In genomic region chr9:62363619-62364018, GRCm38 (mm10) we compare ENCODE assay signal across 8 mouse cellular contexts. TPM values are rescaled to one million over a fixed set of nuclear protein-coding genes. Genes with fewer than 3 reads are reported as not detected.
DNase-seq lines count a peak whose midpoint lies in the region; ATAC-seq and TF ChIP-seq lines count a peak whose summit lies in the region.

No protein-coding gene starts in this region.

- H3K27me3 ChIP-seq in E14TG2a.4 (ENCODE audit: insufficient read depth, low read length), result no peaks in the 10 kb centered on the region
- no peaks in the 10 kb centered on the region for H3K27me3 ChIP-seq in forebrain, embryonic 13.5 days
- H3K27me3 ChIP-seq in neural tube, embryonic 15.5 days (replicated peaks), result no peaks in the 10 kb centered on the region

- H3K36me3 ChIP-seq in E14TG2a.4 (ENCODE audit: insufficient read depth, low read length), result peaks cover 74% of the 10 kb centered on the region
- peaks cover 15% of the 10 kb centered on the region for H3K36me3 ChIP-seq in forebrain, embryonic 13.5 days (ENCODE audit: poor library complexity, severe bottlenecking)
- 0 out of 2 replicates have a peak, but pooled peaks cover 6% of the 10 kb centered on the region for H3K36me3 ChIP-seq in neural tube, embryonic 15.5 days

- H3K4me1 ChIP-seq in E14TG2a.4 (replicated peaks; ENCODE audit: low read depth, low read length), result peaks cover 98% of the 10 kb centered on the region
- peaks cover 99% of the 10 kb centered on the region for H3K4me1 ChIP-seq in forebrain, embryonic 13.5 days
- peaks cover 56% of the 10 kb centered on the region for H3K4me1 ChIP-seq in lung, adult 2 months (ENCODE audit: control insufficient read depth, insufficient read depth, low read length)
- H3K4me1 ChIP-seq in neural tube, embryonic 15.5 days, result peaks cover 74% of the 10 kb centered on the region

- peak; percentile 95 for ATAC-seq in forebrain, embryonic 13.5 days
- ATAC-seq in neural tube, embryonic 15.5 days (ENCODE audit: low FRiP score), result peak; percentile 95

- H3K27ac ChIP-seq in forebrain, embryonic 13.5 days, result peak overlapping the region; percentile 86
- peak overlapping the region; percentile 81 for H3K27ac ChIP-seq in neural tube, embryonic 15.5 days (replicated peaks)

- H3K4me2 ChIP-seq in forebrain, embryonic 13.5 days, result peak overlapping the region; percentile 58
- peak overlapping the region; percentile 71 for H3K4me2 ChIP-seq in neural tube, embryonic 15.5 days

- WGBS in forebrain, embryonic 13.5 days, result under 1% methylated on average over 24 of the region's 24 CpGs
- 3% methylated on average over 24 of the region's 24 CpGs for WGBS in lung, adult 2 months
- WGBS in neural tube, embryonic 15.5 days, result 1% methylated on average over 24 of the region's 24 CpGs

- intact Hi-C loops in heart, postnatal 10 days (cut with DNase I), result no loop called here

- no peak for TF ChIP-seq POLR2A in lung, adult 2 months (IDR thresholded peaks at IDR 0.05; ENCODE audit: borderline replicate concordance, extremely low read depth, low read depth, low read length)

- no peak for TF ChIP-seq CTCF in E14TG2a.4 (conservative IDR thresholded peaks at IDR 0.05; ENCODE audit: low read length)
- no peak for TF ChIP-seq CTCF in lung, adult 2 months (IDR thresholded peaks at IDR 0.05; ENCODE audit: insufficient read depth, low read length)

- no peaks in the 10 kb centered on the region for H3K9me3 ChIP-seq in E14TG2a.4 (ENCODE audit: low read length)
- H3K9me3 ChIP-seq in forebrain, embryonic 13.5 days (replicated peaks), result no peaks in the 10 kb centered on the region
- no peaks in the 10 kb centered on the region for H3K9me3 ChIP-seq in neural tube, embryonic 15.5 days (replicated peaks)

- peak; percentile 90 for DNase-seq in cerebellum, adult 11 months
- DNase-seq in heart, postnatal 10 days, result peak; percentile 87 to 89
- DNase-seq in layer of hippocampus, adult 18-20 months (ENCODE audit: low spot score in 2 of 2), result peak; percentile 85 to 93
- peak; percentile 80 for DNase-seq in lung, adult 2 months
- DNase-seq in testis, postnatal 10 days (ENCODE audit: low spot score), result peak; percentile 84

- peak overlapping the region; percentile 69 for H3K9ac ChIP-seq in forebrain, embryonic 13.5 days
- H3K9ac ChIP-seq in neural tube, embryonic 15.5 days (replicated peaks), result peak overlapping the region; percentile 51

- peak overlapping the region; percentile 60 for H3K4me3 ChIP-seq in E14TG2a.4 (replicated peaks; ENCODE audit: low read length)
- H3K4me3 ChIP-seq in forebrain, embryonic 13.5 days, result peak overlapping the region; percentile 30
- no peak overlapping the region for H3K4me3 ChIP-seq in lung, adult 2 months (replicated peaks; ENCODE audit: extremely low read depth, low read depth, low read length)
- H3K4me3 ChIP-seq in neural tube, embryonic 15.5 days (replicated peaks), result peak overlapping the region; percentile 32

RNA-seq across cellular contexts. Expression of gene Anp32a, which starts 22.5 kb away (rescaled TPM):
- 254 and 256 TPM in 2 replicates for polyA plus RNA-seq in forebrain, embryonic 13.5 days (2015; fragmentation: Nextera tagmentation; extraction: Ambion mirVana)
- total RNA-seq in heart, postnatal 10 days (2021), result 100 to 1,000 TPM; 231 to 270 TPM
- 100 to 1,000 TPM; 318 to 326 TPM for total RNA-seq in layer of hippocampus, adult 18-20 months (2021)
- polyA plus RNA-seq in lung, adult 2 months (2012; rRNA removed), result 28.9 and 58.2 TPM in 2 replicates
- polyA plus RNA-seq in neural tube, embryonic 15.5 days (2015; fragmentation: Nextera tagmentation; extraction: Ambion mirVana), result 131 and 170 TPM in 2 replicates
